ENCODE assay signal across 10 mouse cellular contexts in the genomic region with DNA sequence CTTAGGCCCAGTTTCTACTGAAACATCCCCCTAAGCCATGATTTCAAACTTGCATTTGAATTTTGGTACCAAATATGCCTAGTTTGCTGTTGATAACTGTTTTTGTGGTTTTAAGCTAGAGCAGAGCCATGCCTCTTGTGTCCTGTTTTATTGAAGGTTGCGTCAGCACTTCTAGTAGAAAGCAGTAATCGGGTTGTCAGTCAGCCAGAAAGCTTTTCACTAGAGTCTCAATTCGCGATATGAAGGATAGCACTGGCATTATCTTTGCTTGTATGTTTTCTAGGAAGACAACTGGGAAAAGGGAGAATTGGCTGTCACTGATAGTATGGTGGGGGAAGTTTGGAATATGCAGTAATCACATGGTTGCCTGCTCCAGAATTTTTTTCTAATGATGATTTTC. TPM values are rescaled to one million over a fixed set of nuclear protein-coding genes. Genes with fewer than 3 reads are reported as not detected.
A peak's percentile ranks its signal among the peaks of the same experiment; 100 is the strongest.
DNase-seq lines count a peak whose midpoint lies in the region; ATAC-seq lines count a peak whose summit lies in the region.
"Had no signal": no experiment of that assay in that cellular context is flagged by ENCODE, and none has a peak within 500 bp of the region (broad histone marks: within the 10 kb centered on the region; RNA-seq: fewer than 3 reads in every experiment).

No protein-coding gene starts in this region.

- intact Hi-C loops in heart, postnatal 36 days (cut with DNase I), result no loop called here

- no peaks in the 10 kb centered on the region; the same call in 1 of the 2 replicates for H3K27me3 ChIP-seq in heart, embryonic 13.5 days (replicated peaks)
- no peaks in the 10 kb centered on the region for H3K27me3 ChIP-seq in forebrain, embryonic 12.5 days
- no peaks in the 10 kb centered on the region for H3K27me3 ChIP-seq in limb, embryonic 12.5 days
- H3K27me3 ChIP-seq: stomach, embryonic 15.5 days had no signal

- peak overlapping the region; percentile 67 for H3K4me3 ChIP-seq in heart, embryonic 13.5 days
- H3K4me3 ChIP-seq in forebrain, embryonic 12.5 days (replicated peaks), result peak overlapping the region; percentile 58
- H3K4me3 ChIP-seq in limb, embryonic 12.5 days (replicated peaks), result peak overlapping the region; percentile 56; the same call in 1 of the 2 replicates
- H3K4me3 ChIP-seq: stomach, embryonic 15.5 days had no signal

- WGBS in heart, embryonic 13.5 days, result 32% methylated on average over 4 of the region's 4 CpGs
- WGBS in forebrain, embryonic 12.5 days, result 28% methylated on average over 4 of the region's 4 CpGs
- 49% methylated on average over 4 of the region's 4 CpGs for WGBS in limb, embryonic 12.5 days

- no peak for ATAC-seq in heart, embryonic 13.5 days (ENCODE audit: extremely low read depth, insufficient number of reproducible peaks, low FRiP score, low TSS enrichment)
- no peak for ATAC-seq in forebrain, embryonic 12.5 days (ENCODE audit: low FRiP score)
- ATAC-seq in limb, embryonic 12.5 days (ENCODE audit: insufficient number of reproducible peaks, insufficient read depth, low FRiP score, low TSS enrichment, low read depth), result no peak

- no peaks in the 10 kb centered on the region for H3K9me3 ChIP-seq in heart, embryonic 13.5 days
- H3K9me3 ChIP-seq in forebrain, embryonic 12.5 days, result no peaks in the 10 kb centered on the region
- no peaks in the 10 kb centered on the region for H3K9me3 ChIP-seq in limb, embryonic 12.5 days
- H3K9me3 ChIP-seq: stomach, embryonic 15.5 days had no signal

- H3K9ac ChIP-seq in heart, embryonic 13.5 days, result no peak overlapping the region
- H3K9ac ChIP-seq in forebrain, embryonic 12.5 days, result no peak overlapping the region; the same call in 1 of the 2 replicates
- H3K9ac ChIP-seq in limb, embryonic 12.5 days (replicated peaks), result no peak overlapping the region
- H3K9ac ChIP-seq: stomach, embryonic 15.5 days had no signal

- H3K4me2 ChIP-seq in heart, embryonic 13.5 days, result peak overlapping the region; percentile 68
- H3K4me2 ChIP-seq in forebrain, embryonic 12.5 days, result peak overlapping the region; percentile 51
- peak overlapping the region; percentile 53 for H3K4me2 ChIP-seq in limb, embryonic 12.5 days

- peak overlapping the region; percentile 32; the same call in 1 of the 2 replicates for H3K27ac ChIP-seq in heart, embryonic 13.5 days (replicated peaks)
- no peak overlapping the region for H3K27ac ChIP-seq in forebrain, embryonic 12.5 days
- no peak overlapping the region for H3K27ac ChIP-seq in limb, embryonic 12.5 days
- H3K27ac ChIP-seq: stomach, embryonic 15.5 days had no signal

- DNase-seq in heart, postnatal 36 days, result no peak
- peak; percentile 6 for DNase-seq in MN1 (ENCODE audit: low spot score)
- no peak for DNase-seq in right cerebral cortex, postnatal 36 days (ENCODE audit: low spot score in 2 of 2)
- no peak for DNase-seq in layer of hippocampus, postnatal 14 days (ENCODE audit: low spot score in 2 of 2)
- no peak for DNase-seq in spleen, postnatal 14 days (ENCODE audit: low spot score in 2 of 2)
- DNase-seq: cerebellum, adult 9-10 months had no signal

- H3K36me3 ChIP-seq in heart, embryonic 13.5 days, result no peaks in the 10 kb centered on the region
- H3K36me3 ChIP-seq in forebrain, embryonic 12.5 days (replicated peaks), result no peaks in the 10 kb centered on the region
- no peaks in the 10 kb centered on the region for H3K36me3 ChIP-seq in limb, embryonic 12.5 days
- H3K36me3 ChIP-seq: stomach, embryonic 15.5 days had no signal

- H3K4me1 ChIP-seq in heart, embryonic 13.5 days, result peaks cover 8% of the 10 kb centered on the region; the same call in 1 of the 2 replicates
- no peaks in the 10 kb centered on the region for H3K4me1 ChIP-seq in forebrain, embryonic 12.5 days
- no peaks in the 10 kb centered on the region for H3K4me1 ChIP-seq in limb, embryonic 12.5 days (replicated peaks)
- H3K4me1 ChIP-seq: stomach, embryonic 15.5 days had no signal

RNA-seq across cellular contexts. Expression of gene Tmem47, which starts 3.3 kb away (rescaled TPM):
- 16.6 and 17.1 TPM in 2 replicates for polyA plus RNA-seq in heart, embryonic 13.5 days (2015; fragmentation: Nextera tagmentation; extraction: Ambion mirVana)
- total RNA-seq in heart, postnatal 36 days (2021), result 10 to 100 TPM; 15.8 to 30.7 TPM
- 31.9 and 41.4 TPM in 2 replicates for polyA plus RNA-seq in forebrain, embryonic 12.5 days (2016; fragmentation: Nextera tagmentation; extraction: Ambion mirVana)
- polyA plus RNA-seq in limb, embryonic 12.5 days (2016; fragmentation: Nextera tagmentation; extraction: Ambion mirVana), result 15.8 and 21.4 TPM in 2 replicates
- total RNA-seq in layer of hippocampus, postnatal 14 days (2021), result 10 to 100 TPM; 84.9 to 94.5 TPM
